Mouse (Mus musculus) Patski (cell line): ENCODE results near the gene Cntn1. TPM values are rescaled to one million over a fixed set of nuclear protein-coding genes. Genes with fewer than 3 reads are reported as not detected.

ENCODE experiments used
- ATAC-seq: fragments of 100-300 bp; one replicate; pipeline ENCODE4 v1.8.0; 2021
- CTCF ChIA-PET: fragments of 350-600 bp; sonication (Branson Sonifier 250); formaldehyde crosslinking; loops from one replicate; lab custom pipeline; 2022; ENCODE audit warnings: inconsistent platforms; lab: Charles Lee
- POLR2A ChIA-PET: fragments of 350-600 bp; sonication (Branson Sonifier 250); formaldehyde crosslinking; loops from one replicate; lab custom pipeline; 2022; ENCODE audit warnings: antibody characterized with exemption, inconsistent platforms; lab: Charles Lee
- DNase-seq: peaks from one replicate; pipeline ENCODE4 v3.0.0-alpha.2; 2011; ENCODE audit warnings: low read depth, low spot score
- H3K27me3 ChIP-seq: fragments of 371-371 bp; one replicate; pipeline ENCODE4 v1.5.1; 2021
- CTCF ChIP-seq: fragments of 100-300 bp; IDR thresholded peaks from one replicate; pipeline ENCODE4 v1.5.1; 2021
- in situ Hi-C: fragments of 300-500 bp; cut with MboI; formaldehyde crosslinking; loops from 3 replicates; pipeline ENCODE4 v1.11.1; 2018; ENCODE audit warnings: low pct_unique_long_range_greater_than_20kb, mixed read lengths
- polyA plus RNA-seq: library from polyadenylated mRNA; unstranded; gene quantifications from one replicate; pipeline ENCODE4 v1.2.3, GENCODE M21; 2021

The Cntn1 gene
- not detected for polyA plus RNA-seq

DNA sequence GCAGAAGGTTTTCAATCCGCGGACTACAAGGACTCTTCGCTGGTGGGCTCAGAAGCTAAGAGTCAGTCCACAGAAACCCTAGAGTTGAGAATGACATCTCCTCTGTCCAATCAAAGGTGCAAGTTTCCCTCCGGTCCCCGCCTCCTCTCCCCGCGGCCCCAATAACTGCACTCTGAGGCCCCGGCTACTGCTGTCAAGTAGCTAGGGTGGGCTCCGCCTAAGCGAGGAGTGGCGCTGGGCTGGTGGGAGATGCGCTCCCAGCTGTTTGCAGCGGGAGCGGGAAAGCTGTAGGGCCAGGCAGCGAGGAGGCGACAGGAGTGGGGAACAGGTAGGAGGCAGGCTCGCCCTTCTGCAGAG lies at the start of gene Cntn1:
TSS of gene Cntn1 (plus strand) at position 170 of the 357 bp plus-strand sequence.
- ChIA-PET CTCF (no interaction called here), POLR2A (no interaction called here)
- no peak for ATAC-seq

DNA sequence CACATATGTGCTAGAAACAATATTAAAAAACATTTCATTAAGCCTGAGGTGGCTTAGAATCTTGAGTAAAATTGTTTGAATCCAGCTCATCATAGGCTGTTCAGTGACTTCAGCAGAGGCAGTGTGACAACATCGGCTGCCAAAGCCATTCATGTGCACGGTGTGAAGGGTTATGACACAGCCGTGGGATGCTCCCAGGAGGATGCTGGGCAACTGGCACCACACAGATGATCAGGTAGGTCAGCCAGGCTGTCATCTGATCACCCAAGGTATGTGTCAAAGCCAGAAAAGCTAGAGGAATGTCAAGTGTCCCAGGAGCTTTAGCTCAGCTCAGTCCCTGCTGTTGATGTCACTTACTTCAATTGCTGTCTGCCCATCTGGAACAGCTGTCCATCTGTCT lies 49.5 kb upstream of the Cntn1 start:
- in situ Hi-C loops, result no loop called here
- TF ChIP-seq CTCF, result no peak
- CTCF ChIA-PET, result interaction anchor here (0.8 kb wide), 1 partner anchor 40 kb away, joined by 3 read pairs; no protein-coding TSS in a partner anchor
- DNase-seq (no peak), ATAC-seq (no peak)
- POLR2A ChIA-PET, result no interaction called here
- H3K27me3 ChIP-seq, result peaks cover 12% of the 10 kb centered on the region

More for the DNA sequence above, at the start of gene Cntn1:
- H3K27me3 ChIP-seq, result peaks cover 17% of the 10 kb centered on the region
- TF ChIP-seq CTCF, result no peak
- in situ Hi-C loops, result no loop called here
- no peak for DNase-seq

DNA sequence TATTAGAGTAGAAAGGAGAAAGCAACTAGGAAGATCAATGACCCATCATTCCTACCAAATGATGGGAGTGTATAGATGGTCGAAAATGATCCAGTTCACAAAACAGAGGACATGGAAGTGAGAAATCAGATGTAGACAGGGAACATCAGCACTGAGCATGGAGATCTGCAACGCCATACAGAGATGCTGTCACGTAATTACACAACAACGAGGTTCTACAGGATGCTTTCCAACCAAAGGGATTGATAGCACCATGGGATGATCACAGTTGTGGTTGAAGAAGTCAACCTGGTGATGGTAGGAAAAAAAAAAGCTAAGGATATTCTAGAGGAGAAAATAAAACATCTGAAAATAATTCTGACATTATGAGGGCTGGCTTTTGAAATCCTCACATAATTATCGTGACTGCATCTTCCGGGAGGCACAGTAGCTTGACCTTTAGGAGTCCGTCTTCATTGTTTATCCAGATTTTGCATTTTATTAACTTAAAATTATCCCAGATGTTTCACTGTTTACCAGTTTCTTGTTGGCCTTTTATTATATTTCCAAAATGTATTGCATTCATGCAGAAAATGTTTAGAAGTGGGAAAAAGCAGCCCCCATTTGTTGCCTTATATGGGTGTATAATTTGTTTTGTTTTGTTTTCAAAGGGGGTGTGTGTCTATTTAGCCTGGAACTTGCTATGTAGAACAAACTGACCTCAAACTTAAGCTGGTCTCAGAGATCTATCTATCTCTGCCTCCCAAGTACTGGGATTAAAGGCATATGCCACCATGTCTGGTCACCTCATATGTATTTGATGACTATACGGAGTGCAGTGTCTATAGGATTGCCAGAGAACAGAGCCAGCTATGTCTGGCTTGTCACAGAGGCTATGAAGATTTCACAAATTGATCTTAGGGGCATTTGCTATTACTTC lies 38.5 kb upstream of the Cntn1 start:
- ATAC-seq (no peak), DNase-seq (no peak)
- ChIA-PET CTCF (no interaction called here), POLR2A (interaction anchor here (0.7 kb wide), 1 partner anchor 10 kb away, joined by 3 read pairs; no protein-coding TSS in a partner anchor)
- in situ Hi-C loops, result no loop called here
- no peaks in the 10 kb centered on the region for H3K27me3 ChIP-seq
- no peak for TF ChIP-seq CTCF

DNA sequence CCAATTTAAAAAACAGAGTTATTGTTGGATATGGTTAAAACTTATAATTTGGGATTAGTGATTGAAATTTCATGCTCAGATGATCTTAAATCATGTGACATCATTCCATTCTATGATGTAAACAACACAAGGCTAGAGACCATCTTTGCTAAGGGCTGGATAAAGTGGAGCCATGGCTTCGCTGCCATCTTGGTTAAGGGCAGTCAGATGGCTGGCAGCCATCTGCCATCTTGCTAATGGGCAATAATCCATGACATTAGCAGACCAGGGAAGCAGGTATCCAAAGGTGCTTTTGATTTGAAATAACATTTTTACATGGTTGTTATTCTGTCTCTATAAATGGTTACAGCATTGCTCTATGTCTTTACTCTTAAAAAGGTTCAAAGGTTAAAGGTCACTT lies 16.9 kb upstream of the Cntn1 start:
- ChIA-PET CTCF (interaction anchor here (1.2 kb wide), 1 partner anchor 10 kb away, joined by 3 read pairs; no protein-coding TSS in a partner anchor), POLR2A (no interaction called here)
- ATAC-seq (no peak), DNase-seq (no peak)
- in situ Hi-C loops, result no loop called here
- no peaks in the 10 kb centered on the region for H3K27me3 ChIP-seq
- TF ChIP-seq CTCF, result no peak

DNA sequence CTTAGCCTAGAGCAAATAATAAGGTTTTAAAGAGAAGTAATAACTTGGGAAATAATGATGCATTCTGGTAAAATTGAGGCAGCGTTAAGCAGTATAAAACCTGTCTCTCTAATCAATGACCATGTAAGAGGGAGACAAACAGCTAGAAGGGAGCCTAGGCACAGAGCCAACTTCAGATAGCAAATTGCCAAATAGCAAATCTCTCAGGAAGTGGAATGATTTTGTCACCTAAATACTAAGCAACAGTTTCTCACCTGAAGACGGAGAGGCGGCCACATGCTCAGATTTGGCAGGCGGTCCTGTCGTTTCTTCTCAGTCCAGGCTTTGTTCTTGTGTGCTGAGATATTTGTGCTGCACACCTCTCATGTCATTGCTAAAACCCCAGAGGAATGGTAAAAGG lies 8.4 kb upstream of the Cntn1 start:
- POLR2A ChIA-PET, result no interaction called here
- no peaks in the 10 kb centered on the region for H3K27me3 ChIP-seq
- DNase-seq (no peak), ATAC-seq (no peak)
- in situ Hi-C loops, result no loop called here
- TF ChIP-seq CTCF, result no peak
- CTCF ChIA-PET, result no interaction called here

DNA sequence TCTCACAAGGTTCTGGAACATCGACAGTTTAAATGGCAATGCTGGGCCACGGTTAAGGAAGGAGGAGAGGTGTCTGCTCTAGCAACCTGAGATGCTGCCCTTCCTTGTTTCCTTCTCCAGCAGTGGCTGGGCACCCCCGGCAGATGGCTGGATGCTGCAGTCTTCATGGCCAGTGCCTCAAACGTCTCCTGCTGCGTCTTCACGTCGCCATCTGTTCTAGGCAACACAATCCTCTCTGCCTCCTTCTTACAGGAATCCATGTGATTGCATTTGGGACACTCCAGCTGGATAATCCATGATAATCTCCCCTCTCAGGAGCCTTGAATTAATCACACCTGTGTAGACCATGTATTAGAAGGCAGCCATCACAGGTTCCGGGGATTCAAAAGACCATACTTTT lies 4.9 kb upstream of the Cntn1 start:
- ChIA-PET POLR2A (no interaction called here), CTCF (no interaction called here)
- DNase-seq (no peak), ATAC-seq (no peak)
- TF ChIP-seq CTCF, result no peak
- in situ Hi-C loops, result no loop called here
- H3K27me3 ChIP-seq, result peaks cover 6% of the 10 kb centered on the region

DNA sequence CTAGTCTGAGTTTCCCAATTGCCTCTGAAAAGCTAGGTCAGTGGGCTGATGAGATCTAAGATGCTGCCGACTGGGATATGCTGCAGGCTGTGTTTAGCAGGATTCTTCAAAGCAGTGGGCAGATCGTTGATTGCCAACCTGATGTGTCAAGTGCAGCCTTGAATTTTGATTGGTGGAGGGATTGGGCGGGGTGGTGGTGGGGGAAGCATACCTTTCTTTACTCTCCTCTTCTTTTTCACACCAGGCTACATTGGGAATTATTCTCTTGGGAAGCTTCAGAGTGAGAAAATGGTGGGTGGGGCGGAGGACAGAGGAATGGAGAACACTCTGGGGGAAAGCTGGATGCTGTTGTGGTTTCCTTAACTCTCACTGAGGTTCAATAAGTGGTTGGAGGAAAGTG lies 2.9 kb upstream of the Cntn1 start:
- POLR2A ChIA-PET, result no interaction called here
- CTCF ChIA-PET, result no interaction called here
- DNase-seq (no peak), ATAC-seq (no peak)
- in situ Hi-C loops, result no loop called here
- no peak for TF ChIP-seq CTCF
- H3K27me3 ChIP-seq, result peaks cover 17% of the 10 kb centered on the region

DNA sequence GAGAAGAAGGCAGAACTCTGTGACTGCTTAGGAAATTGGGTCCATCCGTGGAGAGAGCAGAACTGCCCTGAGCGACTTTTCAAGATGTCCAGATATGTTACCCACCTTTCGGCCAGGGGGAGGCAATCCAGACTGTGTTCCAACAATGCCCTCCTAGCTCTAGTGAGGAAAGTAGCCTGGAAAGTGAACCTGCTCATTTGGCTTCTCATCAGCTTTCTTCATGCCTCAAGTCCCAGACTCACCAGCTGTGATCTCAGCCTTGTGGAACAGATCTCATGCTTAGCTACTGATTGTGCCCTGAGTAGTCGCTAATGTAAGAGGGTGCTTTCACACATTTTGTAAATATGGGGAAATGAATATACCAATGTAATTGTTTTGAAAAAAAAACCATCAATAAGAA lies 2.4 kb upstream of the Cntn1 start:
- ChIA-PET CTCF (no interaction called here), POLR2A (no interaction called here)
- H3K27me3 ChIP-seq, result peaks cover 17% of the 10 kb centered on the region
- ATAC-seq (no peak), DNase-seq (no peak)
- in situ Hi-C loops, result no loop called here
- no peak for TF ChIP-seq CTCF

DNA sequence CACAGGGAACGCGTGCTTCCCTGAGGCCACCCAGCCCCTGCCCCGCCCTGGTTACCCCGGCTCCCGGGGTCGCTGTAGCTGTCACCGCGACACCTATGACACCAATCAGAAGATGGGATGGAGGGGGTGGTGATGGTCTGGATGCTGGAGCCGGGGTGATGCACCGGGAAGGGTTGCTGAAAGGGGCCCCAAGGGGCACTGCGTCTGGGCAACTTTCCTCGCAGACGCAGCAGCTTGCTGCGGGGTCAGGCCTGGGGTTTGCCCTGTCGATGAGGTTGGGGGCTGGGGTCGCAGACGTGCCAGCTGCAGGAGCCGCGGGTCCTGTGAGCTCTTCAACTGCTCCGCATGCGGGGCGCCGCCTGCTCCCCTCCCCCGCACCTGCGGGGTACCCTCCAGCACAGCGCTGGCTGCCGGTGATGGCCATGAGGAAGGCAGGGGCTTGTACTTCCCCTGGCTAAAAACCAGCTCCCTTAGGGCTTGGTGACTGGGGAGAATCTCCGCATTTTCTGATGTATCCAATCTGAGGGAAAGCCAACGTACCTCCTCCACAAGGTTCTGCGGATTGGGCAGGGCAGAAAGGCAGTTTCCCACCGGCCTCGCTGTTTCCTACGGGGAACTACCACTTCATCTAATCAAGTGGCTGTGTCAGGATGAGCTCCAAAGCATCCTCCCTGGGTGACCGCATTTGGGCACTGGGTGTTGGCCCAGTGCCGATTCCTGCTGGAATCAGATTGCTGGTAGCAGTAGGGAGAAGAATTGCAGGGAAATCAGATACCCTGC lies 578 bp downstream of the Cntn1 start:
- ChIA-PET CTCF (no interaction called here), POLR2A (no interaction called here)
- ATAC-seq (no peak), DNase-seq (no peak)
- H3K27me3 ChIP-seq, result peaks cover 19% of the 10 kb centered on the region
- TF ChIP-seq CTCF, result no peak
- in situ Hi-C loops, result no loop called here

DNA sequence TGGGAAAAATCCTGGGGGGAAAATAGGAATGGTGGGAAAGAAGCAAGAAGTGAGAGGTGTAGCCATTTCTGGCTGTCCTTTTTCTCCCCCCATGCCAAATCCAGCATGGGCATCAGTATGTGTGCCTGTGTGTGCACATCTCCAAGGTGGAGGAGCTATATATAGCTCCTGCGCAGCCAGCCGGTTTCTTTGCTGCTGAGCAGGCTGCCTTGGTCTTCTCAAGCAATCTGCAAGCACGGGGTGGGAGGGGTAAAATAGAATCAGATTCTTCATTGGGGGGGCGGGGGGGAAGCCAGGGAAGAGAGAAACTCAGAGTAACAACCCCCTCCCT lies 1.1 kb downstream of the Cntn1 start:
- in situ Hi-C loops, result no loop called here
- POLR2A ChIA-PET, result no interaction called here
- ATAC-seq, result no peak

DNA sequence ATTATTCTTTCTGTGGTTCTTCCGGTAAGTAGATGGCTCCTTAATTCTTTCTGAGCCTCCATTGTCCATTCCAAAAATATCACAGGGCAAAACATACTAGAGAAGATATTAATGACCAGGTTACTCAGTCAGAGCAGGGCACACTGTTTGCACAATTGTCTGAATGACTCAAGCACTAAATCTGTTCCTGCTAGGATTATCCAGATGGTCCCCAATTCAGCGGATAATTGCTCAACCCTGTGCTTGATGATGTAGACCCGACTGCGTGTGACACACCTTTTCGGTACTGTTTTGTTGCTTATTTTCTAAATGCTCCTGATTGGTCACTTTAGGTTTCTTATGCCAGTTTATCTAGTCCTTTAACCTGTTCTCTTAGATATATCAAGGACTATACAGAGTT lies 6.6 kb downstream of the Cntn1 start:
- peaks cover 5% of the 10 kb centered on the region for H3K27me3 ChIP-seq
- ATAC-seq, result no peak
- TF ChIP-seq CTCF, result no peak
- ChIA-PET POLR2A (no interaction called here), CTCF (no interaction called here)
- DNase-seq, result no peak
- in situ Hi-C loops, result no loop called here

More for the DNA sequence above, 1.1 kb downstream of the Cntn1 start:
- DNase-seq, result no peak
- CTCF ChIA-PET, result no interaction called here
- no peak for TF ChIP-seq CTCF
- H3K27me3 ChIP-seq, result peaks cover 22% of the 10 kb centered on the region
